Mouse (Mus musculus): ENCODE results near the gene Prl3c1. TPM values are rescaled to one million over a fixed set of nuclear protein-coding genes. Genes with fewer than 3 reads are reported as not detected.
"Not testable (repeated sequence)": the region's sequence is repeated elsewhere in the genome, so short reads cannot be mapped to it uniquely, and the experiment has no call there.

The Prl3c1 gene
- not detected in 2 replicates for polyA plus RNA-seq (2012; rRNA removed)

DNA sequence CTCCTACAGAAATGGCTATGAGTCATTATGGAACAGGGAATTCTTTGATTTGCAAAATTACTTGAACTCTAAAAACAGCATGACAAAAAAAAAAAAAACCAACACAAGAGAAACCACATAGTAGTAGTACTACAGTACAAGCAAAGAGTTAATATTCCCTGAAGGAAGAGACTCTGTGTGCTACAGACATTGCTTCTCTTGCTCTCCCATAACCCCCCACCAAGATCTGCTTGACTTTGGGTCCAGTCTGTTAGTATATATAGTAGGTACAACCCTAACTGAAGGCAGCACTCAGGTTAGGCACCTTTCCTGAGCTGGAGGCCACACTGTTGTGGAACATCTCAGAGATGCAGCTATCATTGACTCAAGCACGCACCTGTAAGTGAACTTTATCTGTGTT, at the start of gene Prl3c1:
Gene Prl3c1, plus strand, starts transcription at position 301 of the 400 bp plus-strand sequence.
- TF ChIP-seq CTCF (IDR thresholded peaks at IDR 0.05; ENCODE audit: borderline replicate concordance, control insufficient read depth, extremely low read depth, insufficient read depth, low read length, poor library complexity): no peak
- TF ChIP-seq POLR2A (IDR thresholded peaks at IDR 0.05; ENCODE audit: control insufficient read depth, extremely low read depth, insufficient read depth, low read length, poor library complexity): no peak
- Histone ChIP-seq H3K4me1 (replicated peaks; ENCODE audit: control insufficient read depth, insufficient read depth, low read length) (no peaks in the 10 kb centered on the region), H3K4me3 (ENCODE audit: control insufficient read depth, insufficient read depth, low read length) (no peak within 1 kb of the TSS), H3K27ac (ENCODE audit: control insufficient read depth, insufficient read depth, low read length) (no peak within 1 kb of the TSS), H3K27me3 (ENCODE audit: control insufficient read depth, insufficient read depth, low read length) (no peaks in the 10 kb centered on the region), H3K36me3 (ENCODE audit: control insufficient read depth, insufficient read depth, low read length) (no peaks in the 10 kb centered on the region)
- no peak for DNase-seq
- 93% methylated on average over 1 of the region's 1 CpGs for WGBS

DNA sequence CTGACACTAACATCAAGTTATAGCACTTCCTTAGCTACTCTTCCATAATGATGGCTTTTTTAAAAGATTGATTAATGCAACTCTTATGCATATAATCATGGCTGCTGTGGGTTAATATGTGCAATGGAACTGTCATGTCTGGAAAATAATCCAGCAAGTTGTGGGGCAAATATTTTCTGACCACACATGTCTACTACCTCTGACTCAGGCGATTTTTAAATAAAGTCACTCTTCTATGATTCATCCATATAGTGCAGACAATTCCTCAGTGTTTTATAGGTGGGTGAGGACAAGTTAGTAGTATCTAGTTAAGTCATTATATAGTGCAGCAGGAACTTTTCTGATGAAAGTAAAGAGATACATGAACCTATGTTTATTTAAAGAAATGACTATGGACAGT, 48.2 kb upstream of the Prl3c1 start:
- no peak for DNase-seq
- H3K27me3 ChIP-seq (ENCODE audit: control insufficient read depth, insufficient read depth, low read length): no peaks in the 10 kb centered on the region
- no peaks in the 10 kb centered on the region for H3K36me3 ChIP-seq (ENCODE audit: control insufficient read depth, insufficient read depth, low read length)
- no peak for TF ChIP-seq POLR2A (IDR thresholded peaks at IDR 0.05; ENCODE audit: control insufficient read depth, extremely low read depth, insufficient read depth, low read length, poor library complexity)
- TF ChIP-seq CTCF (IDR thresholded peaks at IDR 0.05; ENCODE audit: borderline replicate concordance, control insufficient read depth, extremely low read depth, insufficient read depth, low read length, poor library complexity): no peak
- no peak overlapping the region for H3K27ac ChIP-seq (ENCODE audit: control insufficient read depth, insufficient read depth, low read length)
- 60% methylated on average over 1 of the region's 1 CpGs for WGBS
- H3K4me3 ChIP-seq (ENCODE audit: control insufficient read depth, insufficient read depth, low read length): no peak overlapping the region
- H3K4me1 ChIP-seq (replicated peaks; ENCODE audit: control insufficient read depth, insufficient read depth, low read length): no peaks in the 10 kb centered on the region

DNA sequence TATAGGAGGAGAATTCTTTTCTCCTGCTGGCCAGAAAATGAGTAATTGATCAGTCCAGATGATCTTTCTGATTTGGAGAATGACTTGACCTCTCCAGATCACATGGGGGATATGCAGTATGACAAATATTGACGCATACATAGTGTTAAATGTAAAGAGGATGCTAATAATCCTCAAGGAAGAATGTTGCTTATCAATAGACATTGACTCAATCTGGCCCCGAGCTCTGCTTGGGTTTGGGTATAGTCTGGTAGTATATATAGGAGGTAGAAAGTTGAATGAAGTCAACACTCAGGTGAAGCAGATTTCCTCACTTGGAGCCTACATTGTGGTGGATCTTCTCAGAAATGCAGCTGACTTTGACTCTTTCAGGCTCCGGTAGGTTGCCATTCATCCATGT, 40.0 kb upstream of the Prl3c1 start, which contains the start of gene Prl3d3:
Gene Prl3d3, plus strand, starts transcription at position 301 of the 400 bp plus-strand sequence.
- WGBS: 90% methylated on average over 3 of the region's 3 CpGs
- H3K27me3 ChIP-seq (ENCODE audit: control insufficient read depth, insufficient read depth, low read length); H3K4me1 ChIP-seq (replicated peaks; ENCODE audit: control insufficient read depth, insufficient read depth, low read length); DNase-seq; H3K27ac ChIP-seq (ENCODE audit: control insufficient read depth, insufficient read depth, low read length); H3K4me3 ChIP-seq (ENCODE audit: control insufficient read depth, insufficient read depth, low read length); H3K36me3 ChIP-seq (ENCODE audit: control insufficient read depth, insufficient read depth, low read length): not testable (repeated sequence)

DNA sequence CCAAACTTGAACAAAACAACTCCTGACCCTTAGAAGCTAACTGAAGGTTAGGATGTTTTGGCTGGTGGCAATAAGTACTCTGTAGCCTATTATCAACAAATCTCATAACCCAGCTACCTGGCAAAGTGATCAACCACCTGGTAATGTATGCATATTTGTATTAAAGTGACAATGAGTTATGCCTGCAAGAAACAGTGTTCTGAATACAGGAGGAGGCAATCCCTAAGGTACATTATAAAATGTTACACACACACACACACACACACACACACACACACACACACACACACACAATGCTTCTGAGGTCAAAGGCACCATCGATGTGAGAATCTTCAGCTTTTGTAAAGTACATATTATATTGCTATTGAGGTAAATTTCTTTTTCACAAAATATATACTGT, 45.1 kb downstream of the Prl3c1 start, which contains the start of gene Prl3b1:
Gene Prl3b1, plus strand, starts transcription at position 301 of the 400 bp plus-strand sequence.
- H3K4me1 ChIP-seq (replicated peaks; ENCODE audit: control insufficient read depth, insufficient read depth, low read length): no peaks in the 10 kb centered on the region
- no peak for TF ChIP-seq CTCF (IDR thresholded peaks at IDR 0.05; ENCODE audit: borderline replicate concordance, control insufficient read depth, extremely low read depth, insufficient read depth, low read length, poor library complexity)
- TF ChIP-seq POLR2A (IDR thresholded peaks at IDR 0.05; ENCODE audit: control insufficient read depth, extremely low read depth, insufficient read depth, low read length, poor library complexity): no peak
- H3K4me3 ChIP-seq (ENCODE audit: control insufficient read depth, insufficient read depth, low read length): no peak within 1 kb of the TSS
- no peak within 1 kb of the TSS for H3K27ac ChIP-seq (ENCODE audit: control insufficient read depth, insufficient read depth, low read length)
- DNase-seq: no peak
- no peaks in the 10 kb centered on the region for H3K36me3 ChIP-seq (ENCODE audit: control insufficient read depth, insufficient read depth, low read length)
- H3K27me3 ChIP-seq (ENCODE audit: control insufficient read depth, insufficient read depth, low read length): no peaks in the 10 kb centered on the region
- 100% methylated on average over 1 of the region's 1 CpGs for WGBS

Other genes starting within 250 kb of the Prl3c1 start
- gene Prl, start 139.1 kb upstream of the Prl3c1 start, polyA plus RNA-seq (2012; rRNA removed): not detected in 2 replicates
- not detected in 2 replicates for gene Prl3d1, start 102.5 kb upstream of the Prl3c1 start, polyA plus RNA-seq (2012; rRNA removed)
- gene Prl3d2, start 75.0 kb upstream of the Prl3c1 start, polyA plus RNA-seq (2012; rRNA removed): not detected in 2 replicates
- not detected in 2 replicates for gene Prl3d3, start 39.9 kb upstream of the Prl3c1 start, polyA plus RNA-seq (2012; rRNA removed)
- gene Prl3b1, start 45.2 kb downstream of the Prl3c1 start, polyA plus RNA-seq (2012; rRNA removed): 0.20 TPM in 1 of 2 replicates, not detected in the other
- not detected in 2 replicates for gene Prl3a1, start 62.8 kb downstream of the Prl3c1 start, polyA plus RNA-seq (2012; rRNA removed)
- not detected in 2 replicates for gene Prl6a1, start 116.0 kb downstream of the Prl3c1 start, polyA plus RNA-seq (2012; rRNA removed)
- 0.18 TPM in 1 of 2 replicates, not detected in the other for gene Prl8a2, start 149.0 kb downstream of the Prl3c1 start, polyA plus RNA-seq (2012; rRNA removed)
- gene Prl2b1, start 194.2 kb downstream of the Prl3c1 start, polyA plus RNA-seq (2012; rRNA removed): not detected in 2 replicates
- gene Prl8a6, start 242.0 kb downstream of the Prl3c1 start, polyA plus RNA-seq (2012; rRNA removed): not detected in 2 replicates